Mouse (Mus musculus): ENCODE data around the gene Atp13a3.

- TF ChIP-seq CTCF (conservative IDR thresholded peaks at IDR 0.05; ENCODE audit: insufficient read depth, insufficient read length, low read depth, low read length) (no peak), POLR2A (IDR thresholded peaks at IDR 0.05; ENCODE audit: low read depth, low read length) (no peak)
Measured at GRCm38 (mm10) chr16:30388522-30389209, 17.1 kb downstream of the Atp13a3 start.

Measured in kidney, adult 2 months (tissue).